Mouse (Mus musculus): ENCODE data around the gene Dppa2. TPM values are rescaled to one million over a fixed set of nuclear protein-coding genes. Genes with fewer than 3 reads are reported as not detected.
"Not testable (repeated sequence)": the region's sequence is repeated elsewhere in the genome, so short reads cannot be mapped to it uniquely, and the experiment has no call there.

Gene Dppa2
- polyA plus RNA-seq, 1 experiment from 2014 or later: 0.21 TPM

- no peaks in the 10 kb centered on the region for H3K36me3 ChIP-seq (ENCODE audit: insufficient read depth)
- H3K4me1 ChIP-seq (ENCODE audit: insufficient read depth): no peaks in the 10 kb centered on the region
- no peaks in the 10 kb centered on the region for H3K9me3 ChIP-seq (ENCODE audit: low read depth, low read length)
- H3K4me3 ChIP-seq (ENCODE audit: low read depth, low read length): no peak within 1 kb of the TSS
- H3K9ac ChIP-seq: no peak within 1 kb of the TSS
- no peak within 1 kb of the TSS for H3K27ac ChIP-seq (ENCODE audit: low read depth)
- no peak within 1 kb of the TSS for H3K4me2 ChIP-seq
- ATAC-seq (ENCODE audit: insufficient read depth) (no peak), DNase-seq (no peak)
- no peaks in the 10 kb centered on the region for H3K27me3 ChIP-seq (ENCODE audit: insufficient read depth, low read length)
- WGBS: 65% methylated on average over 4 of the region's 4 CpGs
- TF ChIP-seq CTCF (IDR thresholded peaks at IDR 0.05; ENCODE audit: low read depth): no peak
These were observed 20.2 kb upstream of the Dppa2 start, which contains the start of gene Dppa4 for GRCm38 (mm10) chr16:48283517-48283916. TSS of gene Dppa4 (plus strand) at chr16:48283733.

- ATAC-seq (ENCODE audit: insufficient read depth) (no peak), DNase-seq (no peak)
- Histone ChIP-seq H3K27me3 (ENCODE audit: insufficient read depth, low read length) (no peaks in the 10 kb centered on the region), H3K4me2 (no peak overlapping the region), H3K36me3 (ENCODE audit: insufficient read depth) (no peaks in the 10 kb centered on the region), H3K9ac (no peak overlapping the region), H3K9me3 (ENCODE audit: low read depth, low read length) (no peaks in the 10 kb centered on the region), H3K4me3 (ENCODE audit: low read depth, low read length) (no peak overlapping the region), H3K27ac (ENCODE audit: low read depth) (no peak overlapping the region), H3K4me1 (ENCODE audit: insufficient read depth) (no peaks in the 10 kb centered on the region)
- whole genome bisulfite sequencing: 87% methylated on average over 4 of the region's 4 CpGs
- no peak for TF ChIP-seq CTCF (IDR thresholded peaks at IDR 0.05; ENCODE audit: low read depth)
These were observed 18.2 kb upstream of the Dppa2 start for GRCm38 (mm10) chr16:48285517-48285916.

GRCm38 (mm10) chr16:48297384-48298136 is 6.1 kb upstream of the Dppa2 start:
- no peak for TF ChIP-seq CTCF (IDR thresholded peaks at IDR 0.05; ENCODE audit: low read depth)
- H3K27me3 ChIP-seq (ENCODE audit: insufficient read depth, low read length): no peaks in the 10 kb centered on the region
- no peak overlapping the region for H3K9ac ChIP-seq
- no peaks in the 10 kb centered on the region for H3K36me3 ChIP-seq (ENCODE audit: insufficient read depth)
- no peak overlapping the region for H3K4me3 ChIP-seq (ENCODE audit: low read depth, low read length)
- no peak overlapping the region for H3K4me2 ChIP-seq
- H3K9me3 ChIP-seq (ENCODE audit: low read depth, low read length): no peaks in the 10 kb centered on the region
- no peak overlapping the region for H3K27ac ChIP-seq (ENCODE audit: low read depth)
- DNase-seq: no peak
- H3K4me1 ChIP-seq (ENCODE audit: insufficient read depth): no peaks in the 10 kb centered on the region
- 42% methylated on average over 14 of the region's 14 CpGs for WGBS
- ATAC-seq (ENCODE audit: insufficient read depth): no peak

GRCm38 (mm10) chr16:48299884-48300283 is 3.8 kb upstream of the Dppa2 start:
- Histone ChIP-seq H3K36me3 (ENCODE audit: insufficient read depth) (no peaks in the 10 kb centered on the region), H3K9ac (no peak overlapping the region), H3K4me1 (ENCODE audit: insufficient read depth) (no peaks in the 10 kb centered on the region), H3K27me3 (ENCODE audit: insufficient read depth, low read length) (no peaks in the 10 kb centered on the region), H3K4me2 (no peak overlapping the region), H3K9me3 (ENCODE audit: low read depth, low read length) (no peaks in the 10 kb centered on the region), H3K27ac (ENCODE audit: low read depth) (no peak overlapping the region), H3K4me3 (ENCODE audit: low read depth, low read length) (no peak overlapping the region)
- ATAC-seq (ENCODE audit: insufficient read depth) (no peak), DNase-seq (no peak)
- 85% methylated on average over 3 of the region's 3 CpGs for WGBS
- no peak for TF ChIP-seq CTCF (IDR thresholded peaks at IDR 0.05; ENCODE audit: low read depth)

- TF ChIP-seq CTCF (IDR thresholded peaks at IDR 0.05; ENCODE audit: low read depth): no peak
- DNase-seq (no peak), ATAC-seq (ENCODE audit: insufficient read depth) (no peak)
- H3K9ac ChIP-seq: no peak overlapping the region
- H3K9me3 ChIP-seq (ENCODE audit: low read depth, low read length): no peaks in the 10 kb centered on the region
- no peaks in the 10 kb centered on the region for H3K4me1 ChIP-seq (ENCODE audit: insufficient read depth)
- no peak overlapping the region for H3K27ac ChIP-seq (ENCODE audit: low read depth)
- no peaks in the 10 kb centered on the region for H3K36me3 ChIP-seq (ENCODE audit: insufficient read depth)
- no peak overlapping the region for H3K4me2 ChIP-seq
- H3K4me3 ChIP-seq (ENCODE audit: low read depth, low read length): no peak overlapping the region
- 61% methylated on average over 3 of the region's 3 CpGs for WGBS
- no peaks in the 10 kb centered on the region for H3K27me3 ChIP-seq (ENCODE audit: insufficient read depth, low read length)
These were observed 275 bp downstream of the Dppa2 start for GRCm38 (mm10) chr16:48303983-48304382.

- H3K36me3 ChIP-seq (ENCODE audit: insufficient read depth); H3K9me3 ChIP-seq (ENCODE audit: low read depth, low read length); DNase-seq; H3K27ac ChIP-seq (ENCODE audit: low read depth); H3K4me1 ChIP-seq (ENCODE audit: insufficient read depth); H3K4me3 ChIP-seq (ENCODE audit: low read depth, low read length); H3K27me3 ChIP-seq (ENCODE audit: insufficient read depth, low read length); H3K4me2 ChIP-seq; ATAC-seq (ENCODE audit: insufficient read depth); H3K9ac ChIP-seq: not testable (repeated sequence)
- 92% methylated on average over 10 of the region's 10 CpGs for WGBS
These were observed 5.2 kb downstream of the Dppa2 start for GRCm38 (mm10) chr16:48308916-48309315.

- 80% methylated on average over 12 of the region's 12 CpGs for WGBS
- ATAC-seq (ENCODE audit: insufficient read depth): no peak
These were observed 6.4 kb downstream of the Dppa2 start for GRCm38 (mm10) chr16:48309912-48310630.

More at GRCm38 (mm10) chr16:48309912-48310630, 6.4 kb downstream of the Dppa2 start:
- Histone ChIP-seq H3K36me3 (ENCODE audit: insufficient read depth) (no peaks in the 10 kb centered on the region), H3K4me1 (ENCODE audit: insufficient read depth) (no peaks in the 10 kb centered on the region), H3K9ac (no peak overlapping the region), H3K9me3 (ENCODE audit: low read depth, low read length) (no peaks in the 10 kb centered on the region), H3K4me3 (ENCODE audit: low read depth, low read length) (no peak overlapping the region), H3K4me2 (no peak overlapping the region), H3K27ac (ENCODE audit: low read depth) (no peak overlapping the region), H3K27me3 (ENCODE audit: insufficient read depth, low read length) (no peaks in the 10 kb centered on the region)
- DNase-seq: no peak
- TF ChIP-seq CTCF (IDR thresholded peaks at IDR 0.05; ENCODE audit: low read depth): no peak
